Mouse (Mus musculus) v-Abl transformed pro-B cells (cell line): Measurements from ENCODE around the gene Ahsg.

Source experiments
- in situ Hi-C, 2 experiments: fragments of 400-800 bp; cut with MboI; formaldehyde crosslinking; loops; one replicate each; pipeline ENCODE4 v1.15.1; 2025; ENCODE audit not compliant: unreplicated experiment in 2 of 2

Ahsg gene

GRCm38 (mm10) chr16:22883441-22883840 is 7.6 kb upstream of the Ahsg start:
- in situ Hi-C loops: loop anchor here in 1 of 2 experiments (25.0 kb wide), 1 partner anchor 554 kb away; the partner anchor contains the start of gene Rtp1

GRCm38 (mm10) chr16:22885356-22885755 is 5.7 kb upstream of the Ahsg start:
- in situ Hi-C loops: loop anchor here in 1 of 2 experiments (25.0 kb wide), 1 partner anchor 552 kb away; the partner anchor contains the start of gene Rtp1

GRCm38 (mm10) chr16:22886726-22887125 is 4.4 kb upstream of the Ahsg start:
- in situ Hi-C loops: loop anchor here in 1 of 2 experiments (25.0 kb wide), 1 partner anchor 551 kb away; the partner anchor contains the start of gene Rtp1

- in situ Hi-C loops: loop anchor here in 1 of 2 experiments (25.0 kb wide), 1 partner anchor 548 kb away; the partner anchor contains the start of gene Rtp1
Observed at GRCm38 (mm10) chr16:22888835-22889234, 2.2 kb upstream of the Ahsg start.

GRCm38 (mm10) chr16:22889716-22890115 is 1.4 kb upstream of the Ahsg start:
- in situ Hi-C loops: loop anchor here in 1 of 2 experiments (25.0 kb wide), 1 partner anchor 548 kb away; the partner anchor contains the start of gene Rtp1

GRCm38 (mm10) chr16:22891733-22892154 is 667 bp downstream of the Ahsg start:
- in situ Hi-C loops: loop anchor here in 1 of 2 experiments (25.0 kb wide), 1 partner anchor 546 kb away; the partner anchor contains the start of gene Rtp1

GRCm38 (mm10) chr16:22894095-22894494 is 3.0 kb downstream of the Ahsg start:
- in situ Hi-C loops: loop anchor here in 1 of 2 experiments (25.0 kb wide), 1 partner anchor 543 kb away; the partner anchor contains the start of gene Rtp1

- in situ Hi-C loops: loop anchor here in 1 of 2 experiments (25.0 kb wide), 1 partner anchor 541 kb away; the partner anchor contains the start of gene Rtp1
Observed at GRCm38 (mm10) chr16:22896618-22897017, 5.5 kb downstream of the Ahsg start.

- in situ Hi-C loops: loop anchor here in 1 of 2 experiments (25.0 kb wide), 1 partner anchor 538 kb away; the partner anchor contains the start of gene Rtp1
Observed at GRCm38 (mm10) chr16:22899346-22899745, 8.3 kb downstream of the Ahsg start.

GRCm38 (mm10) chr16:22899866-22900570 is 8.9 kb downstream of the Ahsg start:
- in situ Hi-C loops: loop anchor here in 1 of 2 experiments (25.0 kb wide), 1 partner anchor 537 kb away; the partner anchor contains the start of gene Rtp1

GRCm38 (mm10) chr16:22901326-22901725 is 10.2 kb downstream of the Ahsg start:
- in situ Hi-C loops: no loop called here

GRCm38 (mm10) chr16:22909290-22909689 is 18.2 kb downstream of the Ahsg start:
- in situ Hi-C loops: no loop called here

GRCm38 (mm10) chr16:22911986-22912385 is 20.9 kb downstream of the Ahsg start:
- in situ Hi-C loops: no loop called here

GRCm38 (mm10) chr16:22912886-22913285 is 21.8 kb downstream of the Ahsg start:
- in situ Hi-C loops: no loop called here

- in situ Hi-C loops: no loop called here
Observed at GRCm38 (mm10) chr16:22914276-22914675, 23.2 kb downstream of the Ahsg start.

GRCm38 (mm10) chr16:22918034-22918433 is 27.0 kb downstream of the Ahsg start, which contains the start of gene Fetub:
Fetub (plus strand) TSS chr16:22918334.
- in situ Hi-C loops: no loop called here

- in situ Hi-C loops: no loop called here
Observed at GRCm38 (mm10) chr16:22918664-22919312, 27.7 kb downstream of the Ahsg start.

GRCm38 (mm10) chr16:22919971-22920854 is 29.1 kb downstream of the Ahsg start:
- in situ Hi-C loops: no loop called here

GRCm38 (mm10) chr16:22921761-22922160 is 30.7 kb downstream of the Ahsg start:
- in situ Hi-C loops: no loop called here

- in situ Hi-C loops: no loop called here
Observed at GRCm38 (mm10) chr16:22922433-22922832, 31.4 kb downstream of the Ahsg start.
